In genomic region chr1:89308788-89309187, GRCm38 (mm10) we compare ENCODE assay signal across 7 mouse cellular contexts.
DNase-seq lines count a peak whose midpoint lies in the region; ATAC-seq and TF ChIP-seq lines count a peak whose summit lies in the region.

No protein-coding gene starts in this region.

- H3K4me2 ChIP-seq in lung, embryonic 14.5 days = 0 out of 2 replicates have a peak overlapping the region, but pooled peaks have one; percentile 10

- no peaks in the 10 kb centered on the region for H3K9me3 ChIP-seq in lung, embryonic 14.5 days (ENCODE audit: low read depth, low read length)

- no peak for ATAC-seq in lung, embryonic 14.5 days (ENCODE audit: insufficient read depth)

- no peak overlapping the region for H3K9ac ChIP-seq in lung, embryonic 14.5 days

- no peaks in the 10 kb centered on the region for H3K36me3 ChIP-seq in lung, embryonic 14.5 days (ENCODE audit: insufficient read depth)

- TF ChIP-seq CTCF in lung, embryonic 14.5 days (IDR thresholded peaks at IDR 0.05; ENCODE audit: low read depth) = no peak

- H3K27me3 ChIP-seq in lung, embryonic 14.5 days (ENCODE audit: insufficient read depth, low read length) = no peaks in the 10 kb centered on the region

- H3K4me1 ChIP-seq in lung, embryonic 14.5 days (ENCODE audit: insufficient read depth) = no peaks in the 10 kb centered on the region

- 43% methylated on average over 13 of the region's 13 CpGs for WGBS in lung, embryonic 14.5 days

- DNase-seq in right cerebral cortex, postnatal 10 days (ENCODE audit: low spot score in 2 of 2) = peak; percentile 49 to 51
- DNase-seq in right cerebral cortex, postnatal 36 days (ENCODE audit: low spot score in 2 of 2) = no peak
- DNase-seq in cerebellum, postnatal 10 days = peak; percentile 87 to 88
- DNase-seq in heart, postnatal 36 days = peak; percentile 43 to 51
- DNase-seq in lung, embryonic 14.5 days = peak; percentile 54
- DNase-seq in yolk sac, embryonic 10.5 days (ENCODE audit: low spot score) = no peak
- no peak for DNase-seq in frontal cortex, postnatal 14 days (ENCODE audit: low spot score in 2 of 2)

- intact Hi-C loops in heart, postnatal 36 days (cut with DNase I) = no loop called here

- no peak overlapping the region for H3K4me3 ChIP-seq in lung, embryonic 14.5 days (ENCODE audit: low read depth, low read length)

- H3K27ac ChIP-seq in lung, embryonic 14.5 days (ENCODE audit: low read depth) = no peak overlapping the region

Comparison
In these comparisons a context has a peak if more than half of its experiments do, and no peak if none do; other contexts are left out.
1. DNase-seq: peak in right cerebral cortex, postnatal 10 days (2 of 2), cerebellum, postnatal 10 days (2 of 2), heart, postnatal 36 days (2 of 2) and lung, embryonic 14.5 days (single experiment); none in right cerebral cortex, postnatal 36 days (0 of 2), yolk sac, embryonic 10.5 days (single experiment) and frontal cortex, postnatal 14 days (0 of 2).